Mouse (Mus musculus): ENCODE measurements around the gene Slamf6. TPM values are rescaled to one million over a fixed set of nuclear protein-coding genes. Genes with fewer than 3 reads are reported as not detected.
"Not testable (repeated sequence)": the region's sequence is repeated elsewhere in the genome, so short reads cannot be mapped to it uniquely, and the experiment has no call there.

Slamf6 gene
- total RNA-seq, 2 experiments from 2014 or later, result 0.21 to 0.39 TPM

DNA sequence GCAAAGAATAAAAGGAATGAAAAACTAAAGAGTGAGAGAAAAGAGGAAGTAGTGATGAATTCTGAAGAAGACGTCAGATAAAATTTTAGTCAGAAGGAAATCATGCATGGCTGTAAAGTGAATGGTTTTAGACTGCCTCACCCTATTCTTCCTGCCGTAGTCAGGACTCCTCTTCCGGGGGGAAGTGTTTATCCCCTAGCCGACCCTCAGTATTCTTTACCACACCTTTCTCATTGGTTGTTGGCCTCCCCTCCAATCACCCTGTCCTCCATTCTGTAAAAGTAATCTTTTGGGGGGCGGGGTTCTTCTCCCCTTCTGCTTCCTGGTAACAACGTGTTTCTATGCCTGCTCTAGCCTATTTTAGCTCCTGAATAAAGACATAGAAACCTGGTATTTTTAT lies 37.8 kb downstream of the Slamf6 start:
- no peak for DNase-seq (ENCODE audit: low spot score in 2 of 2)

DNA sequence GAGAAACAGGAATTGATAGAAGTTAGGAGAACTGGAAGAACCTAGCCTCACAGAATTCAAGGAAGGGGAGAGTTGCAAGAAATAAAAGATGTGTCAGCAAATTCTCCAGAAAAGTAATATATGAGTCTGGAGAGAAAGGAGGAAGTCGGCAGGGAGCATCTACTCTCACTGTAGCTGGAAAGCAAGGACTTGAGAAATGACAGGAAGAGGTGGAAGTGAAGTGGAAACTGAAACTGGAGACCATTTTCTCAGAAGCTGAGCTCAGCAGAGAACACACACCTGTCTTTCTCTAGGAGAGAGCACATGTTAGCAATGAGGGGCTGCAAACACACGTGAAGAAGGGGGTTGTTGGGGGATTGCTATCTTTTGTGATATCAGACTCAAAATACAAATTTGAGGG lies 40.1 kb downstream of the Slamf6 start:
- no peak for DNase-seq (ENCODE audit: low spot score in 2 of 2)

GRCm38 (mm10) chr1:171960726-171961125 lies 43.4 kb downstream of the Slamf6 start:
- DNase-seq (ENCODE audit: low spot score in 2 of 2), result no peak

DNA sequence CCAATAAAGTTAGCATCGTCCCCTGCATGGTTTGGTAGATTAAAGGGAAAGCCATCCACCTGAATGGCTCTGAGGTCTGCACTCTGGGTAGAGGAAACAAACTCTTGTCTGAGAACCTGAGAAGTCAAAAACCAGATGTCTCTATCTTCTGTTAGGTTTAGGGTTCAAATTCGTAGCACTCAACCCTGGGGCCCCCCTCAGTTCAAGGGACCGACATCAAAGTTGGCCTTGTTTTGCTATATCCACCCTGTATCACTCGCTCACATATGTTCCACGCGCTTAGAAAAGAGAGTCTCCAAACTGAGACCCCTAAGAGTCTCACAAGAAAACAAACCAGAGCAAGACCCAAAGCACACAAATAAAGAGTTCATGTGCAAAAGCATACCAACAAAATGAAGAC lies 44.4 kb downstream of the Slamf6 start:
- no peak for DNase-seq (ENCODE audit: low spot score in 2 of 2)

DNA sequence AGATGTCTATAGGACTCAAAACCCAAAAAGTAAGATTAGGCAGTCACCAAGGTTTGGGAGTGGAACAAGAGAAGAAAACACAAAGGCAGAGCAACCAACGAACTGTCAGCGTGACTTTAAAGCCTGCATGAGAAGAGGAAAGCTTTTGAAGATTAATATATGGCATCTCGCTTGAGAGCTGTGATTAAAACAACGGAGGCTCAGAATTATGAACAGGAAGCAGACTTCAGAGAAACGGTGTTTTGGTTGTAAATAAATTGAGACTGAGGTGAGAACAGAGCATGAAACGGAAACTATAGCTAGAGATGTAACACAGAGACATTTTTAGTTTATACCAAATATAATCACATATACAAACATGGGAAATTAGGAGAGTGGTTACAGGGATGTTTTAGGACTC lies 46.3 kb downstream of the Slamf6 start:
- DNase-seq (ENCODE audit: low spot score in 2 of 2), result no peak

DNA sequence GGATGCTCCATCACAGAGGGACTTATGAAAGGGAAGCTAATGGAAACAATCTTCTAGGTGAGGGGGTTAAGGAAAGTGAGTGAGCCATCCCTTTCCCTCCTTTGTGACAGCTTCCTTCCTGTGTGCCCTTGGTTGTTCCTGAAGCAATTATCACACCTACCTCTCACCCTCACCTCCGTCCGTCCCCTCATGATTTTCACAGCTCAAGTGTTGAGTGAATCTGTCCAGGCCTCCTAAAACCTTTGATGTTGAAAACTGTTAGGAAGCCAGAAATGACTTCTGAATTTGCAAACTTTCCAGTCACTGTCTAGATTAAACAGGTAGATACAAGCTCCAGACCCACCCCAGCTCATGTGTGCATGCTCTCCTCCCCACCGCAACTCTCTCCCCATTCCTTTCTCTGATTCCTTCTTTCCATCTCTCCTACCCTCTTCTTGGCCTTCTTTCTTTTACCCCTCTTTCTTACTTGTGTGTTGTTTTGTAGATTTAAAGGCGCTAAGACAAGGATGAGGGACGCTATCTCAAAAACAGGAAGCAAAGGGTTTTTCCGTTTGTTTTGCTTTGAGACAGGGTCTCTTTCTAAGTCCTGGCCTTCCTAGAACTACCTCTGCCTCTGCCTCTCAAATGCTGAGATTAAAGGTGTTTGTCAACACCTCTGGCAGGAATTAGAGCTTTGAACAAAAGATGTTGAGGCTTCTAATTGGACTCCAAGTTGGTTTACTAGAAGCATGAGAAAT lies 48.9 kb downstream of the Slamf6 start:
- no peak for DNase-seq (ENCODE audit: low spot score in 2 of 2)

DNA sequence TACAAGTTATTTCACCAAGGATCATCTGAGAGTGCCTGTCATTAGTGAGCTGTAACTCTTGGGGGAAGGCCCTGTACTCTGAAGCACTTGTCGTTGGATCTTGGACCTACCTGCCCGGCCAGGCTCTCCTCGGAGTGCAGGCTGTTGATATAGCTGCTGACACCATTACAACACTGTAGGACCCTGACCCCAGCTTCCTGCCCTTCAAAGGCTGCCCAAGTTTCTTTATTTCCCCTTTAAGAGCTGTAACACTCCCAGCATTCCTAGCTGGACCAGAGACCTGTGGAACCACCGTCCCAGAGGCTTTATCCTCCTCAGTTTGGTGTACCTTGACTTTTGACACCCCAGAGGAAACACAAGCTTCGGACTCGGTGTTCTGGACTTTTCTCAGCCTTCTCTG lies 51.9 kb downstream of the Slamf6 start:
- DNase-seq (ENCODE audit: low spot score in 2 of 2), result no peak

DNA sequence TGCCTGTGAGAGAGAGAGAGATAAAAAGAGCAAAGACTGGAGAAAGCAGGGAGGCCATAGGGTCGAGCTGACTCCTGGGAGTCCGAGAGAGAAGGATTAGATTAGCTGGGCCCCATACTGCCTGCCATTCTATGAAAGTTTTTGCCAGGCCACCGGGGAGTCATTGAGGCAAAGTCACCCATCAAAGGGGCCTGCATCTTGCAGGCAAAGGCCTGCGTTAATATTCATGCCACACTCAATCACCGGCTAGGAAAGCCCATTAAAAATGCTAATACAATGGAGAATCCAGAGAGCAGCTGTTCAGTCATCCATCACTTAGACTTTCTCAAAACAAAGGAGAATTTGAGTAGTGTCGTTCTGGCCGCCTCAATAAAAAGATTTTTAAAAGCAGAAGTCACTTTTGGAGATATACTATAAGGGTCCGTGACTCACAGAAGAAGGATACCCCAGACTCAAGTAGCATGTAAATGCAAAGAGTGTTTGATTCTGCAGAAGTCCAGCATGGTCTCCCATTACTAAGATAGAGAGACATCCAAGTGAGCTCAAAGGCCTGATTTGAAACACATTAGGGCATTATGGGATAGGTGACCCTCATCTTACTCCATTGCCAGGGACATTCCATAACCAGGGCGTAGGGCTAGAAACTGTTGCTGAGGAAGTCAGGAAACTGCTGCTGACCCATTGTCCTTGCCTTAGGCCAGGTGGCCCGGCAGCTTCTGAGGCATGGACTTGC lies 53.7 kb downstream of the Slamf6 start:
- no peak for DNase-seq (ENCODE audit: low spot score in 2 of 2)

DNA sequence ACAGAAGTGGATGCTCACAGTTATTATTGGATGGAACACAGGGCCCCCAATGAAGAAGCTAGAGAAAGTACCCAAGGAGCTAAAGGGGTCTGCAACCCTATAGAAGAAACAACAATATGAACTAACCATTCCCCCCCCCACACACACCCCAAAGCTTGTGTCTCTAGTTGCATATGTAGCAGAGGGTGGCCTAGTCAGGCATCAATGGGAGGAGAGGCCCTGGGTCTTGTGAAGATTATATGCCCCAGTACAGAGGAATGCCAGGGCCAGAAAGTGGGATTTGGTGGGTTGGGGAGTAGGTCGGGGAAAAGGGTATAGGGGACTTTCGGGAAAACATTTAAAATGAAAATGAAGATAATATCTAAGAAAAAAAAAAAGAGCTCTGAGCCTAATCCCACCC lies 57.0 kb downstream of the Slamf6 start:
- DNase-seq (ENCODE audit: low spot score in 2 of 2), result not testable (repeated sequence)

DNA sequence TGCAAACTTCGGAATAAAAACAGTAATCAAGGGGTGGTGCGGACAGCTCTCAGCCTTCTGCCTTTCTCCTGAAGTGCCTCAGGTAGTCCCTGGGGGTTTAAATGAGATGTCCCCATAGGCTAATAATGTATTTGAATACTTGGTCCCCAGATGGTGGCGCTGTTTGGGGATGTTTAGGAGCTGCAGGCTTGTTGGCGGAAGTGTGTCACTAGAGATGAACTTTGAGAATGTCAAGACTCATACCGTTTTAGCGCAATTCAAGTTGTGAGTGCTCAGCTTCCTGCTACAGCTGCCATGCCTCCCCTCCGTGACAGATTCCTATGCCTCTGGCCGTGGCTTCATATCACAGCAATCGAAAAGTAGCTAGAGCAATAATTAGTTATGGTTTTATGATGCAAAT lies 58.1 kb downstream of the Slamf6 start:
- no peak for DNase-seq (ENCODE audit: low spot score in 2 of 2)

DNA sequence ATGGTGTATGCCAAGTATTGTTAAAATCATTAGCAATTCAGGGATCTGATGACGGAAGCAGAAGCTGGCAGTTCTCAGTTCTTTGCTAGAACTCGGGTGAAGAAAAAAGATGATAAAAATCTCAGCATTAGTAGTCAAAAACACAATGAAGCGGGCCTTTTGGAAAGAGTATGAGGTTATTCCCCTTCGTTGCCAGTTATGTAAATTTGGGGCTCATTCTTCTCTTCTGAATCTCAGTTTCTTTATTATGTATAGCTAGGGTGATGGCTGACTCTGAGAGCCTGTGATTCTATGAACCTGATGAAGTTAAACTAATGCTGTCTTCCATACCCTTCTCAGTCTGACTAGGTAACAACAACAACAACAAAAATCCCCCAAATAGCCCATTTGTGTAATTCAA lies 58.5 kb downstream of the Slamf6 start:
- no peak for DNase-seq (ENCODE audit: low spot score in 2 of 2)

DNA sequence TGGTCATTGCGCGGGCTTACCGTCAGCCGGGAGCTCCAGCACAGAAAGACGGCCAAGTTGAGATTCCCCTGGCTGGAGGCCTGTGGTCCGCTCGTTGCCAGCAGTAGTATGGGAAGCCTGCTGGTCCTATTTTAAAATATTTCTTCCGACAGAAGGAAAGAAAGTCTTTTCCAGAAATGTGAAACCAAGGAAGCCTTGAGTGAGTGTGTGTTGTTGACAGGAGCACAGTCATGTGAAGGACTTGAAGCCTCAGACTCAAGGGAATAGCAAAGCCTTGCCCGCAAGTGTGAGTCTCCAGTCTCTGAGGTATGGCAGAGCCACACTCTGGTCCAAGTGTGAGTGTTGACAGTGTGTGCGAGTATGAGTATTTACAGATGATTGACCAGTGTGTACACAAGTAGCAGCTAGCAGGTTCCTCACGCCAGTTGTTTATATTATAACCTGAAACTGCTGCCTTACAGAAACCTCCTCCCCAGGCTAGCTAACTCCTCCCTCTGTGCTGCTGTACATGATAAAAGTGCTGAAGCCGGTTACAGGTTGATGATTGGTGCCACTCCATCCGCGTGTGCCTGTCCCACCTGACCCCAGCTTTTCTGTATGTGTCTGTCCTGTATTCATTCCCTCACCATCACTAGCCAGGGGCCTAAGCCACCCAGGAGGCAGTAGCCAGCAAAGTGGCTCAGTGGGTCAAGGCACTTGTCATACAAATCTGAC lies 59.7 kb downstream of the Slamf6 start:
- DNase-seq (ENCODE audit: low spot score in 2 of 2), result no peak

GRCm38 (mm10) chr1:171977891-171978290 lies 60.6 kb downstream of the Slamf6 start:
- DNase-seq (ENCODE audit: low spot score in 2 of 2), result no peak

- DNase-seq (ENCODE audit: low spot score in 2 of 2), result no peak
Measured at GRCm38 (mm10) chr1:171979969-171980730, 62.8 kb downstream of the Slamf6 start.

- no peak for DNase-seq (ENCODE audit: low spot score in 2 of 2)
Measured at GRCm38 (mm10) chr1:171982170-171982569, 64.9 kb downstream of the Slamf6 start.

DNA sequence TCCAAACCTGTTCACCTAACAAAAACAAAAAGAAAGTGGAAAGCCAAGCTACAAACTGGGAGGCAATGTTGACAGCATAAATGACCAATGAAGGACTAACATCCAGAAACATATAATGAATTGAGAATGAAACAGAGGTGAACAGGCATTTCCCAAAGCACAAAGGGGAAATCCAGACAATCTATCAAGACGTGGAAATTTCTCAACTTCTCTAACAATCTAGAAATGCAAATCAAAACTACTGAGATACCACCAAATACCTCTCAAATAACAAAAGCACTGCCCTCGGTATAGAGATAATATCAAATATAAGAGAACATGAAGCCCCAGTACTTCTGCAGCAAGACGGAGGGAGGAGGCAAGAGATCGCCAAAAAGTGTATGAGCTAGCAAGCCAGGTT lies 65.4 kb downstream of the Slamf6 start:
- DNase-seq (ENCODE audit: low spot score in 2 of 2), result no peak

DNA sequence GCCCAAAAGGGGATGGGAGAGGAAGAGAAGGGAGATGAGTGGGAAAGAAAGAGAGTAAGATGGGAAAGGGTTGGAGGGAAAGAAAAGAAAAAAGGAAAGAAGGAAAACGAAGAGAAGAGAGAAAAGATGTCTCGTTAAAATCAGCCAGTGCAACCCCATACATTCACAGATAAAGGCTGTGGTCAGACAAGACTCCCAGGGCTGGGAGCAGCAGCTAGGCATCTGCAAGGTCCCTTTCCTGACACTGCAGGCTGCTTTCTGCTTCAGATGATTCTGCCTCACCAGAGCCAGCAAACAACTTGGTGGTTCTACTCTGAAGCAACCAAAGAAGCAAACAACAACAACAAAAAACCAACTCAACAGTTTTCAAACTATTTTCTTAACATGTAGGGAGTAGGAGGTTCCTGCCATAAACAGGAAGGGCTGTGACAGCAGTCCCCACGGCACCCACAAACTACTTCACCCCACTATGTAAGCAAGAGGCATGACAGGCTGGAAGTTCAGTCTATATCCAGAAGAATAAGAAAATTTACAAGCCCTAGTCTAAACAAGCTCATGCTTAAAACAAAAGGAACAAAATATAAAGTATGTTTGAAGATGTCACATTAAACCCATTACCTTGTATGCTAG lies 66.2 kb downstream of the Slamf6 start:
- DNase-seq (ENCODE audit: low spot score in 2 of 2), result no peak

- no peak for DNase-seq (ENCODE audit: low spot score in 2 of 2)
Measured at GRCm38 (mm10) chr1:171984121-171984520, 66.8 kb downstream of the Slamf6 start.

DNA sequence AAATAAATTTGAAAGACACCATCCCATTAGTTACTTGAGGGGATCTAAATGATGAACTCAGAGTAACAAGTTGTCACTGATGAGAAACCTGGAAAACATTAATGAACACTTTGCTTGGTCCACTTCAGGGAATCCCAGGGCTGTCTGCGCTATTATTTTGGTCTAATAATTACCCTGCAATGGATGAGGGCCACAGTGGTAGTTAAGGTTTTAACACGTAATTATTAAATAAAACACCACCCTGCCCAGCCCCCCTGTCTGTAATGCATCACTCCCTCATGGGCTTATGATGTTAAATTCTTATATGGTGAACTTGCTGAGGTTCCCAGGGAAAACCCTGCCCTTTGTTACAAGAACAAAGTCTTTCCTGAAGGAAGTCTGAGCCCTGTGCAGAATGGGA lies 74.6 kb downstream of the Slamf6 start:
- no peak for DNase-seq (ENCODE audit: low spot score in 2 of 2)

DNA sequence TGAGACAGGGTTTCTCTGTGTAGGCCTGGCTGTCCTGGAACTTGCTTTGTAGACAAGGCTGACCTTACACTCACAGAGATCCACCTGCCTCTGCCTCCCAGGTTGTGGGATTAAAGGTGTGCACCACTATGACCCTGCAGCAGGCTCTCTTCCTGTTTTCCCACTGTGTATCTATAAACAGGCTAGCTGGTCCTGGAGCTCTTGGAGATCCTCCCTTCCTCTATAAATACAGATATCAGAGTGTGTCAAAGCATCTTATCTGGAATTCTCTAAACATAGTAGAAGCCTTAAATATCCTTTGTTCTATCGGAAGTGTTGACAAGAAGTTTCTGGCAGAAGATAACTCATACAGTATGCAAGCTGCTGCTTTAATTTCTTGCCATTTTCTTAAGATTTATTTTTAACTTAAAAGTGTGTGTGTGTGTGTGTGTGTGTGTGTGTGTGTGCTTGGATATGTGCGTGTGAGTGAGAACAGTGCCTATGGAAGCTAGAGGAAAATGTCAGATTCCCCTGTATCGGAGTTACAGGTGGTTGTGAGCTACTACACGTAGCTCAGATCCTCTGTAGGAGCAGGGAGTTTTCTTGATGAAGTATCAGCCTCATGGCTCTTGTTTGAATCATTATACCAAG lies 75.7 kb downstream of the Slamf6 start:
- no peak for DNase-seq (ENCODE audit: low spot score in 2 of 2)

- DNase-seq (ENCODE audit: low spot score in 2 of 2), result no peak
Measured at GRCm38 (mm10) chr1:171994501-171994900, 77.2 kb downstream of the Slamf6 start.
